Mouse (Mus musculus) myocyte (in vitro differentiated cells): ENCODE measurements around the gene Etv1.

Experiments
- CEBPB ChIP-seq: IDR thresholded peaks from 2 replicates; pipeline ENCODE4 v1.6.1; 2011; ENCODE audit warnings: mild to moderate bottlenecking, moderate library complexity; ENCODE audit not compliant: poor library complexity, insufficient read depth, severe bottlenecking
- E2F4 ChIP-seq: IDR thresholded peaks from one replicate; pipeline ENCODE4 v1.6.1; 2011; ENCODE audit warnings: mild to moderate bottlenecking, control low read depth, moderate library complexity; ENCODE audit not compliant: insufficient read depth
- MYOG ChIP-seq, 3 experiments: IDR thresholded peaks; one replicate each; pipeline ENCODE4 v1.6.1; 2011; ENCODE audit warnings: control low read depth in 2 of 3, low read depth in 2 of 3, mild to moderate bottlenecking in 2 of 3; ENCODE audit not compliant: insufficient read length in 2 of 3, control insufficient read depth in 1 of 3, insufficient read depth in 1 of 3
- POLR2A ChIP-seq: IDR thresholded peaks from one replicate; pipeline ENCODE4 v1.6.1; 2011; ENCODE audit warnings: low read depth, mild to moderate bottlenecking, control low read depth, moderate library complexity; ENCODE audit not compliant: insufficient read length
- TCF12 ChIP-seq: IDR thresholded peaks from one replicate; pipeline ENCODE4 v1.6.1; 2011; ENCODE audit warnings: mild to moderate bottlenecking, control low read depth; ENCODE audit not compliant: poor library complexity, insufficient read depth, severe bottlenecking

- no peak for TF ChIP-seq CEBPB
- no peak for TF ChIP-seq POLR2A
- TF ChIP-seq E2F4 = no peak
- no peak for TF ChIP-seq TCF12
- no peak for TF ChIP-seq MYOG (IDR thresholded peaks at IDR 0.05; ENCODE audit: control insufficient read depth in 1 of 3, insufficient read depth in 1 of 3, insufficient read length in 2 of 3, low read depth in 2 of 3)
Observed at GRCm38 (mm10) chr12:38863395-38863794, 84.2 kb downstream of the Etv1 start.
